Mouse (Mus musculus): ENCODE results near the gene Myo5a. TPM values are rescaled to one million over a fixed set of nuclear protein-coding genes. Genes with fewer than 3 reads are reported as not detected.

Myo5a gene
- polyA plus RNA-seq, 1 experiment from 2014 or later: 20.6 TPM

GRCm38 (mm10) chr9:75094762-75095161 is 23.9 kb downstream of the Myo5a start:
- no peaks in the 10 kb centered on the region for H3K4me1 ChIP-seq (ENCODE audit: insufficient read depth)
- ATAC-seq (ENCODE audit: insufficient read depth) (no peak), DNase-seq (no peak)
- no peak overlapping the region for H3K4me2 ChIP-seq
- 67% methylated on average over 3 of the region's 3 CpGs for WGBS
- H3K4me3 ChIP-seq (ENCODE audit: low read depth, low read length): no peak overlapping the region
- H3K27me3 ChIP-seq (ENCODE audit: insufficient read depth, low read length): no peaks in the 10 kb centered on the region
- H3K27ac ChIP-seq (ENCODE audit: low read depth): no peak overlapping the region
- H3K9me3 ChIP-seq (ENCODE audit: low read depth, low read length): no peaks in the 10 kb centered on the region
- no peaks in the 10 kb centered on the region for H3K36me3 ChIP-seq (ENCODE audit: insufficient read depth)
- TF ChIP-seq CTCF (IDR thresholded peaks at IDR 0.05; ENCODE audit: low read depth): no peak
- H3K9ac ChIP-seq: no peak overlapping the region

- ATAC-seq (ENCODE audit: insufficient read depth): no peak
- Histone ChIP-seq H3K4me1 (ENCODE audit: insufficient read depth) (no peaks in the 10 kb centered on the region), H3K27ac (ENCODE audit: low read depth) (no peak overlapping the region), H3K4me2 (no peak overlapping the region), H3K9me3 (ENCODE audit: low read depth, low read length) (no peaks in the 10 kb centered on the region), H3K9ac (no peak overlapping the region), H3K36me3 (ENCODE audit: insufficient read depth) (no peaks in the 10 kb centered on the region), H3K4me3 (ENCODE audit: low read depth, low read length) (no peak overlapping the region), H3K27me3 (ENCODE audit: insufficient read depth, low read length) (no peaks in the 10 kb centered on the region)
- no peak for TF ChIP-seq CTCF (IDR thresholded peaks at IDR 0.05; ENCODE audit: low read depth)
- no peak for DNase-seq
- WGBS: 92% methylated on average over 9 of the region's 9 CpGs
Measured at GRCm38 (mm10) chr9:75098937-75099336, 28.1 kb downstream of the Myo5a start.

DNA sequence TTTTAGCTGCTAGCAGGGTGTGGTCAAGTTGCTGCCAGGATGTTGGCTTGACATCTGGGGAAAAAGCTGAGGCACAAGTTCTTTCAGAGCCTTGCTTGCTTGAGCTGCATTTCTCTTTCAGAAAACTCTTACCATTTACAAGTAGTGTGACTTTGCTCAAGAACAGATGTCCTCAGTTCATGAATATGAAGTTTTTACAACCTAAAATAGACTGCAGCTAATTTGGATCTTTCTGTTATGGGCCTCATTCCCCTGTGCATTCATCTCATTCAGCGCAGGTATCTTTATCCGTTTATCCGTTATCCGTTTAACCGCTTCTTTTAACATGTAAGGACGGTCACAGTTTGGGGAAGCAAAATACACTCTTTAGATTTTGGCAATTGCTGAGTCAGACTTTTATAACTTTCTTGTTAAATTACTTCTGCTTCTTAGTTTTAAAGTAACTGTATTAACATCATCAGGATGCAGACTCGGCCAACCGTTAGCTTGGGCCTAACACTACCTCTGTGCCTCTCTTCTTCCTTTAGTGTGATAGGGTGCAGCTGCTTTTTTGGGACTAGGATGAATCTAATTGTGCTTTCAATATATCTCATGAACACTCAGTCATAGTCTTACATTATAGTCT is 29.5 kb downstream of the Myo5a start:
- Histone ChIP-seq H3K27me3 (ENCODE audit: insufficient read depth, low read length) (no peaks in the 10 kb centered on the region), H3K4me2 (no peak overlapping the region), H3K36me3 (ENCODE audit: insufficient read depth) (no peaks in the 10 kb centered on the region), H3K4me1 (ENCODE audit: insufficient read depth) (no peaks in the 10 kb centered on the region), H3K9ac (no peak overlapping the region), H3K27ac (ENCODE audit: low read depth) (no peak overlapping the region), H3K9me3 (ENCODE audit: low read depth, low read length) (no peaks in the 10 kb centered on the region), H3K4me3 (ENCODE audit: low read depth, low read length) (no peak overlapping the region)
- no peak for TF ChIP-seq CTCF (IDR thresholded peaks at IDR 0.05; ENCODE audit: low read depth)
- DNase-seq (no peak), ATAC-seq (ENCODE audit: insufficient read depth) (no peak)
- WGBS: 91% methylated on average over 8 of the region's 8 CpGs

GRCm38 (mm10) chr9:75102131-75102530 is 31.3 kb downstream of the Myo5a start:
- DNase-seq (no peak), ATAC-seq (ENCODE audit: insufficient read depth) (no peak)
- no peaks in the 10 kb centered on the region for H3K4me1 ChIP-seq (ENCODE audit: insufficient read depth)
- TF ChIP-seq CTCF (IDR thresholded peaks at IDR 0.05; ENCODE audit: low read depth): no peak
- no peak overlapping the region for H3K4me3 ChIP-seq (ENCODE audit: low read depth, low read length)
- H3K27ac ChIP-seq (ENCODE audit: low read depth): no peak overlapping the region
- H3K4me2 ChIP-seq: no peak overlapping the region
- H3K9me3 ChIP-seq (ENCODE audit: low read depth, low read length): no peaks in the 10 kb centered on the region
- no peaks in the 10 kb centered on the region for H3K27me3 ChIP-seq (ENCODE audit: insufficient read depth, low read length)
- no peaks in the 10 kb centered on the region for H3K36me3 ChIP-seq (ENCODE audit: insufficient read depth)
- no peak overlapping the region for H3K9ac ChIP-seq

- Histone ChIP-seq H3K9me3 (ENCODE audit: low read depth, low read length) (no peaks in the 10 kb centered on the region), H3K27me3 (ENCODE audit: insufficient read depth, low read length) (no peaks in the 10 kb centered on the region), H3K4me3 (ENCODE audit: low read depth, low read length) (no peak overlapping the region), H3K36me3 (ENCODE audit: insufficient read depth) (peaks cover 6% of the 10 kb centered on the region; the same call in 1 of the 2 replicates), H3K9ac (no peak overlapping the region), H3K4me2 (no peak overlapping the region), H3K4me1 (ENCODE audit: insufficient read depth) (no peaks in the 10 kb centered on the region), H3K27ac (ENCODE audit: low read depth) (no peak overlapping the region)
- ATAC-seq (ENCODE audit: insufficient read depth) (no peak), DNase-seq (no peak)
- no peak for TF ChIP-seq CTCF (IDR thresholded peaks at IDR 0.05; ENCODE audit: low read depth)
- 76% methylated on average over 2 of the region's 2 CpGs for WGBS
Measured at GRCm38 (mm10) chr9:75116571-75117177, 45.9 kb downstream of the Myo5a start.

DNA sequence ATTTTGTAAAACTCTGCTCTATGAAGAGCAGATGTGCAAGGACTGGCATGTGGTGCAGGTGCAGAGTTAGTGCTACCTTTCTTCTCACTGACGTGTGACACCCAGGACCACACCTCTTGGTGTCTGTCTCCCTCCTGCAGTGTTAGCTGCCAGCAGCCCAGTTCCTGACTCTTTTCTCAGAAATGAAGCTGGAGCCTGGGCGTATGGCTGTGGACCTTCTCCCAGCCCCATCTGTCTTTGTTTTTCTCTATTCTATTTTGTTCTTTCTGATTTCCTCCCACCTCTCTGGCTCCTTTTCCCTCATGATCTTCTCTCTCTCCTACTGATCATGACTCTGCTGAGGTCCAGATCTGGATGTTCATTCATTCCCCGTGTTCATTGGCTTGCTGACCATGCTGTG is 50.3 kb downstream of the Myo5a start:
- DNase-seq (no peak), ATAC-seq (ENCODE audit: insufficient read depth) (no peak)
- Histone ChIP-seq H3K36me3 (ENCODE audit: insufficient read depth) (peaks cover 6% of the 10 kb centered on the region; the same call in 1 of the 2 replicates), H3K4me2 (no peak overlapping the region), H3K9ac (no peak overlapping the region), H3K4me1 (ENCODE audit: insufficient read depth) (no peaks in the 10 kb centered on the region), H3K27ac (ENCODE audit: low read depth) (no peak overlapping the region), H3K9me3 (ENCODE audit: low read depth, low read length) (no peaks in the 10 kb centered on the region), H3K4me3 (ENCODE audit: low read depth, low read length) (no peak overlapping the region), H3K27me3 (ENCODE audit: insufficient read depth, low read length) (no peaks in the 10 kb centered on the region)
- TF ChIP-seq CTCF (IDR thresholded peaks at IDR 0.05; ENCODE audit: low read depth): no peak
- WGBS: 76% methylated on average over 3 of the region's 3 CpGs

DNA sequence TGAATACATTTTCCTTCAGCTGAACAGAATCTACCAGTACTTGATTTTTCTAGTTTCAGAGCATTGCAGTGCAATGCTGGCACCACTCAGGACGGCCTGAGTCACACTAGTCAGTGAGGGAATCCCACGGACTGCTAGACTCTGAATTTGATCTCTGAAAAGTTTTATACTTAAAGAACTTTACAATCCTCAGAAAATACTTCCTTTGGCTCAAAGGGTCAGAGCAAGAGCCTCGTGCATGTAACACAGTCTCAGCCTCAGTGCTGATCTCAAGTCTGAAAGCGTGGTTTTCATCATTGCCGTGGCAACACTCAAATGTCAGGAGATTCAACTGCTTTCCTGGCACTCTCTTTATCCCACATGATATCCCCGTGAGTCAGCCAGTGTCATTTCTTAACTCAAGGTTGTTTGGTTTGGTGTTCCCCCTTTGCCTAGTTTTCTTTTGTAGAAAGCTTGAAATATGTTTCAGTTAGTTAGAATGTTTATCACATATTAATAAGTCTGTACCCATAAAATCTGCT is 53.4 kb downstream of the Myo5a start:
- no peak for DNase-seq

More for the DNA sequence above, 53.4 kb downstream of the Myo5a start:
- Histone ChIP-seq H3K36me3 (ENCODE audit: insufficient read depth) (peaks cover 6% of the 10 kb centered on the region; the same call in 1 of the 2 replicates), H3K27me3 (ENCODE audit: insufficient read depth, low read length) (no peaks in the 10 kb centered on the region), H3K9me3 (ENCODE audit: low read depth, low read length) (no peaks in the 10 kb centered on the region), H3K9ac (no peak overlapping the region), H3K4me2 (no peak overlapping the region), H3K27ac (ENCODE audit: low read depth) (no peak overlapping the region), H3K4me1 (ENCODE audit: insufficient read depth) (no peaks in the 10 kb centered on the region), H3K4me3 (ENCODE audit: low read depth, low read length) (no peak overlapping the region)
- WGBS: 57% methylated on average over 6 of the region's 6 CpGs
- no peak for ATAC-seq (ENCODE audit: insufficient read depth)
- no peak for TF ChIP-seq CTCF (IDR thresholded peaks at IDR 0.05; ENCODE audit: low read depth)

All from lung, embryonic 14.5 days (tissue).